Mouse (Mus musculus): ENCODE measurements around the gene Glrx3. TPM values are rescaled to one million over a fixed set of nuclear protein-coding genes. Genes with fewer than 3 reads are reported as not detected.

The Glrx3 gene
- total RNA-seq, 2 experiments from 2014 or later, result 113 to 117 TPM

- intact Hi-C loops (cut with DNase I), result no loop called here
- no peak for DNase-seq (ENCODE audit: low spot score in 2 of 2)
Measured at GRCm38 (mm10) chr7:137461396-137461795, 24.0 kb downstream of the Glrx3 start.

DNA sequence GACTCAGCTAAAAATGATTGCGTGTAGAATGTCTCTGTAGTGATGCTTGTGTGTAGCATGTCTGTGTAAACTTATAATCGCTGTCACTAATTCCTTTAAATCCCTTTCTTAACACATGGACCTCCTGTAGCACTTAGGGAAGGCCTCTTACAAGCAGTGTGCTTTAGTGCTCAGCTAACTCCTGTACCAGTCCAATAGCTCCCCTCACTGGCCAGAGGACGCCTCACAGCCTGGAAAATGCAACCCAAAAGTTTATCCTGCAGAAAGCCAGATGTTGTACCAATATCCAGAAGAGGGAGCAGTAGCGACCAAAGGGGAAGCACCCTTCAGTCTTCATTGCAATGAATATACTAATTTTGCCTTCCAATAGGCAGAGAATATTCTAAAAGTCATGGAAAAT is 30.8 kb downstream of the Glrx3 start:
- intact Hi-C loops (cut with DNase I), result loop anchor here (5.0 kb wide), 1 partner anchor 981 kb away; no protein-coding TSS in a partner anchor
- peak; percentile 62 to 79 for DNase-seq (ENCODE audit: low spot score in 2 of 2)

DNA sequence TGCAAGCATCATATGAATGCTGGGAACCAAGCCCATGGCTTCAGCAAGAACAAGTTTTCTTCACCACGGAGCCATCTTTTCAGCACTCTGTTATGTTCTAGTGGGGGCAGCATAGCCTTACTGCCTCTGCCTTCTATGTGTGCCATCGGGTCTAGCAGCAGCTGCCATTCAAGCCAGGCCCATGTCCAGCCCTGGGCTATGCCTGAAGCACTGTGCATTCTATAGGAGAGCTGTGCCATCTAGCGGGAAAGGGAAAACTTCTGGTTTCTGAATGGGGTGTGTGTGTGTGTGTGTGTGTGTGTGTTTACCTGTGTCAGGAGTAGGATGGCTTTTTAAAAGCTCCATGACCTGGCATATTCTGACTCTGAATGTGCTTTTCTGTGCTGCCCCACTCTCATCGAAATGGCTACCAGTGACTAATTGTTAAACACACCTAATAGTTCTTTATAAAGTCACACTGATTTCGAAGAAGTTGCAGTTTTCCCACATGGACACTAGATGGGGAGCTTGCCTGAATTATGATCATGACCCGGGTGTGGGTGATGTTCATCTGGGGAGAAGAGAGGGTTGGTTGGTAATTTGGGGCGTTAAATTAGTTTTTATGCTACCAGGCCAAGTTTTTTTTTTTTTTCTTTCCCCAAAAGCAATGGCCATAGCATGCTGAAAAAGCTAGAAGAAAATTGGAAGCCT is 34.2 kb downstream of the Glrx3 start:
- DNase-seq (ENCODE audit: low spot score in 2 of 2), result no peak
- intact Hi-C loops (cut with DNase I), result loop anchor here (10.0 kb wide), 1 partner anchor 923 kb away; the partner anchor contains the start of gene Tcerg1l

- DNase-seq (ENCODE audit: low spot score in 2 of 2), result no peak
- intact Hi-C loops (cut with DNase I), result loop anchor here (10.0 kb wide), 1 partner anchor 923 kb away; the partner anchor contains the start of gene Tcerg1l
Measured at GRCm38 (mm10) chr7:137472149-137472548, 34.7 kb downstream of the Glrx3 start.

- DNase-seq (ENCODE audit: low spot score in 2 of 2), result peak; percentile 92 to 97
- intact Hi-C loops (cut with DNase I), result loop anchor here (1.0 to 10.0 kb wide), 5 partner anchors 70 to 1349 kb away; partner anchors contain the start of gene Tcerg1l
Measured at GRCm38 (mm10) chr7:137477950-137478620, 40.7 kb downstream of the Glrx3 start.

- no peak for DNase-seq (ENCODE audit: low spot score in 2 of 2)
- intact Hi-C loops (cut with DNase I), result loop anchor here (1.0 to 10.0 kb wide), 5 partner anchors 70 to 1348 kb away; partner anchors contain the start of gene Tcerg1l
Measured at GRCm38 (mm10) chr7:137478621-137478982, 41.2 kb downstream of the Glrx3 start.

GRCm38 (mm10) chr7:137480839-137481238 is 43.4 kb downstream of the Glrx3 start:
- DNase-seq (ENCODE audit: low spot score in 2 of 2), result no peak
- intact Hi-C loops (cut with DNase I), result no loop called here

DNA sequence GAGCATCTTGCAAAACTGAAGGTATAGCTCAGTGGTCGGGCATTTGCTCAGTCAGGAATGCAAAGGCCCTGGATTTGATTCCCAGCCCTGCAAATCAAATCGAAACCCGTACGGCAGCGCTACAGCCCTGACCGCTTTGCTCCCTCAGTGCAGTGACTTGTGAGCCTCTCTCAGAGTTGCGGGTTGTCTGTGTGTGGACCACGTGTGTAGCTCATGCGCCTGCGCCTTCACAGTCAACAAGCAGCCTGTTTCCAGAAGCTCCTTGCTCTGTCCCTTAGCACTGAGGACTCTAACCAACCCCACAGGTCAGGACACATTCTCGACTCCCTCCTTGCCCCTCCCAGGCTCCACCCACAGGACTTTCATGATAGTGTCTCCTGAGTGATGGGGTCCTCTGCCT is 46.6 kb downstream of the Glrx3 start:
- no peak for DNase-seq (ENCODE audit: low spot score in 2 of 2)
- intact Hi-C loops (cut with DNase I), result no loop called here

- intact Hi-C loops (cut with DNase I), result no loop called here
- no peak for DNase-seq (ENCODE audit: low spot score in 2 of 2)
Measured at GRCm38 (mm10) chr7:137488391-137488790, 51.0 kb downstream of the Glrx3 start.

- intact Hi-C loops (cut with DNase I), result no loop called here
- DNase-seq (ENCODE audit: low spot score in 2 of 2), result no peak
Measured at GRCm38 (mm10) chr7:137490711-137491110, 53.3 kb downstream of the Glrx3 start.

- no peak for DNase-seq (ENCODE audit: low spot score in 2 of 2)
- intact Hi-C loops (cut with DNase I), result no loop called here
Measured at GRCm38 (mm10) chr7:137492307-137492973, 55.0 kb downstream of the Glrx3 start.

DNA sequence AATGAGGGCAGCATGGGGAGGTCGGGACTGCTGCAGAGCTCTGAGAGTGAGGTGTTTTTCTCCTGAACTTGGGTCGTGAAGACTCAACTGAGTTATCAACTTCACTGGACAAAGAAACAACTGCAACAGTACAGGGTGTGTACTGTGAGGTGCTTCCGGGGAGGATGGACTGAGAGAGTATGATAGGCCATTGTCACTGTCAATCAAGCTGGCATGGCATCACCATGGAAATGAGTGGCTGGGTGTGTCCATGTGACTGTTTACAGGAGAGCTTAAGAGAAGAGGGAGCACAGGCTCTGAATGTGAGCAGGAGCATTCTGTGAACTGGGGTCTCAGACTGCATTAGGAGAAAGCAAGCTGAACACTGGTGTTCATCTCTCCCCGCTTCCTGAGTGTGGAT is 61.3 kb downstream of the Glrx3 start:
- intact Hi-C loops (cut with DNase I), result no loop called here

DNA sequence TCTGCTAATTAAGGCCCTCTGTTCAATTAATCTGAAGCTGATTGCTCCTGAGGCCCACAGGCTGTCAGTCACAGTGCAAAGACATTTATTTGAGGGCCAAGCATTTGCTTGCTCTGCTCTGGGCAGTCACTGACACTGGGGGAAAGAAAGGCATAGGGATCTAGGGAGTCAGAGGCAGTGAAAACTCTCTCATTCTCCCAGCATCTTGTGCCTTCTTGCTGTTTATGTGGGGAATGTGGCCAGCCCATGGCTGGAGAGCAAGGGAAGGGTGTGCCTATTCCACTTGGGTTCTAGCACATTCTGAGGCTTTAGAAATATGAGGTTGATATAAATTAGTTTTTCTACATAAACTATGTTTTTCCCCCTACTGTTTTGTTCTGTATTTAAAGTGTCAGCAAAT is 80.2 kb downstream of the Glrx3 start:
- intact Hi-C loops (cut with DNase I), result no loop called here
- no peak for DNase-seq (ENCODE audit: low spot score in 2 of 2)

More for the DNA sequence above, 61.3 kb downstream of the Glrx3 start:
- DNase-seq (ENCODE audit: low spot score in 2 of 2), result no peak

DNA sequence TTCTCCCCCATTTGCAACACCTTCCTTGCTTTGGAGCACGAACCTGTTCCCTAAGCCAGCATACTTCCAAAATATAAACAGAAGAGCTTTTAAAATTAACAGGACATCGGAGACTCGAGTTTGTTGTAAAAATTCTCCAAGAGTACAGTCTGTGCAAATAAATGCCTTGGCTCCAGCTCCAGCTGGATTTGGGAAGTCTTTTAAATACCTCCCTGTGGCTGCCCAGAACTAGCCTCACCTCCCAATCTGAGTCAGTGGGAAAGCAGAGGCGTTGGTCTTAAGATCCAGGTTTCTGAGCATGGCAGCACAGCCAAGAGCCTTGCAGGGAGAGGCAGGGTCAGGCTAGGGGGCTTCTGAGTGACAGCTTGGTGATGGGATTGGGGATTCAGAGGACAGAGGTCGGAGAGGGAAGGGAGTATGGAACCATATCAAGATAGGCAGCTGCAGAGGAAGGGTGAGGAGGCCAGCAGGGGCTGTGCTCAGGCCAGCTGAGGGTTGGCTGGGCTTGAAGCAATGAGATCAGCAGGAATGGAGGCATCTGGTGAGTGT is 80.7 kb downstream of the Glrx3 start:
- intact Hi-C loops (cut with DNase I), result no loop called here
- no peak for DNase-seq (ENCODE audit: low spot score in 2 of 2)

Other genes starting within 250 kb of the Glrx3 start
- gene Ebf3, start 123.2 kb upstream of the Glrx3 start, total RNA-seq (2021), result under 1 TPM; 0.68 to 0.70 TPM
- 1 to 10 TPM; 5.7 to 6.9 TPM for gene 9430038I01Rik, start 26.9 kb upstream of the Glrx3 start, total RNA-seq (2021)